Mouse (Mus musculus): ENCODE data around the gene Casp7.
"Not testable (repeated sequence)": the region's sequence is repeated elsewhere in the genome, so short reads cannot be mapped to it uniquely, and the experiment has no call there.

The Casp7 gene

DNA sequence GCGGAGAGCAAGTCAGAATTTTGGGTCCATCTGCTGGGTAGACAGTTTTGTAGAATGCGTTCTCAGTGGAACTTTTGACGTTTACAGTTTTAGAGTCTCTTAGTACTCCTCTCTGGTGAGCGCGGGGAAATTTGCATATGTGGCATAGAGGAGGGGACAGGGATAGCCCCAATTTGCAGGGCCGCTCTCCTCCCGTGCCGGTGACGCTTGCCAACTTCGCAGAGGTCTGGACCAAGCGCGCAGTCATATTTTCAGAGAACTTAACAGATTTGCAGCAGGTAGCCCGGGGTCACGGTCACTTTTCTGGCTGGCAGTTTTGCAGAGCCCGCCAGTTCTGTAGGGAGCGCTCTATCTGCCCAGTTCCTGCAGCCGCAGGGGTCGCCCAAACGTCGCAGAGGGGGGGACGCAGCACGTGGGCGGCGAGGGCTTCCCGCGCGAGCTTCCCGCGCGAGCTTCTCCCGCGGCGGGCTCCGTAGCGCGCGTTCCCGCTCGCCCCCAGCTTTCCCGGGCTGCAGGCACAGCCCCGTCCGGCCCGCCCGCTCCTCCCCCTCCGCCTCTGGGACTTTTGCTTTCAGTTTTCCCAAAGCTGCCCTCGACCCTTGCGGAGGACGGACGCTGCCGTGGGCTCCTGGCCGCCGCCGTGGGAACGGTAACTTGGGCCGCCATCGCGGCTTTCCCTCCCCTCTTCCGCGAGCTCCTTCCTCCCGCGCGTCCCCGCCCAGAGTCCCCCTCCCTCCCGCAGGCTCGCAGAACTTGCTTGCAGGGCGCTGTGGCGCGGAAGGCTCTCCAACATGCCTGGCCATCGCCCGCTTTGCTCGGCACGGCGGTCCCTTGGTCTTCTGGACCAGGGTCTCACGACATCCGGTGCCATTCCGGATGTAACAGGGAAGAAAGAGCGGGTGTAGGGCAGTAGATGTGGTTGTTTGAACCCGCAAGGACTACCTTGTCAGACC is at the start of gene Casp7:
TSS of gene Casp7 (plus strand) at position 461 of the 953 bp plus-strand sequence.
- peak; percentile 76 for DNase-seq (ENCODE audit: low spot score)

DNA sequence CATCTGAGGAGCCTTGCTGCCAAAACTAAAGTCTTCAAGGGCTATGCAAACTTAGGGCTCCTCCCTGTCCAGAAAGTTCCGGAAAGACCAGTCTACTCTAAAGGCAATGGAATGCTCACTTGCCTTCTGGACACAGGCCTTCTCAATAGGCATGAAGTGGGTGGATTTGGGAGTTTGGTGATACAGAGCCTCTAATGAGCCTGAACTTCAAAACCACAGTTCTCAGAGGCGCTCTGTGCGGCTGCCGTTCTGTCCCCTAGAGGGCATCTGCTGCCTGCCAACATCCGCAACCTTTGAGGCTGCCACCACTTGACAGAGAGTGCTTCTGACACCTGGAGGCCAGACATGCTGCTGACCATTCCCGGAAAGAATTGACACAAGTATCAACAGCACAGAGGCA is 47.6 kb upstream of the Casp7 start:
- peak; percentile 66 for DNase-seq (ENCODE audit: low spot score)

GRCm38 (mm10) chr19:56353689-56354088 is 43.2 kb upstream of the Casp7 start:
- no peak for DNase-seq (ENCODE audit: low spot score)

- DNase-seq (ENCODE audit: low spot score) = no peak
These were observed 41.7 kb upstream of the Casp7 start for GRCm38 (mm10) chr19:56355201-56355600.

- peak; percentile 78 for DNase-seq (ENCODE audit: low spot score)
These were observed 40.2 kb upstream of the Casp7 start for GRCm38 (mm10) chr19:56356480-56357373.

GRCm38 (mm10) chr19:56357374-56357708 is 39.6 kb upstream of the Casp7 start:
- DNase-seq (ENCODE audit: low spot score) = not testable (repeated sequence)

- DNase-seq (ENCODE audit: low spot score) = no peak
These were observed 38.0 kb upstream of the Casp7 start for GRCm38 (mm10) chr19:56358890-56359289.

- no peak for DNase-seq (ENCODE audit: low spot score)
These were observed 33.0 kb upstream of the Casp7 start for GRCm38 (mm10) chr19:56363721-56364460.

- DNase-seq (ENCODE audit: low spot score) = no peak
These were observed 32.4 kb upstream of the Casp7 start for GRCm38 (mm10) chr19:56364563-56364962.

DNA sequence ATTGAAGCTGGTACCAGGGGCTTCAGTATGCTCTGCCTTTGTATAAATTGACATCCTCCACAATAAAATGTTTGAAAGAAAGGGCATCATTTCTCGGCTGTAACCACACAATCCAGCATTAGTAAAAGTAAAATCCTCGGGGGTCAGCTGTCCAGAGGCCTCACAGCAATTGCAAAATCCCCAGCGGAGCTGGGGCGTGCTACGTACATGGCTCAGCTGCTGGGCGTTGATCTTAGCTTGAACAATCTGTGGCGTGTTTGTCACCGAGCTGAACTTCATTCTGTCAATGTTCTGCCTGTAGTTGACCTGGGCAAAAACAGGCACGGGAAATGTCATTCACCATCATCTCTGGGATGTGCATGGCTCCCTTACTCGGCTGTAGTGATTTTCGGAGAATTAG is 30.8 kb upstream of the Casp7 start:
- no peak for DNase-seq (ENCODE audit: low spot score)

GRCm38 (mm10) chr19:56366625-56367024 is 30.3 kb upstream of the Casp7 start:
- no peak for DNase-seq (ENCODE audit: low spot score)

DNA sequence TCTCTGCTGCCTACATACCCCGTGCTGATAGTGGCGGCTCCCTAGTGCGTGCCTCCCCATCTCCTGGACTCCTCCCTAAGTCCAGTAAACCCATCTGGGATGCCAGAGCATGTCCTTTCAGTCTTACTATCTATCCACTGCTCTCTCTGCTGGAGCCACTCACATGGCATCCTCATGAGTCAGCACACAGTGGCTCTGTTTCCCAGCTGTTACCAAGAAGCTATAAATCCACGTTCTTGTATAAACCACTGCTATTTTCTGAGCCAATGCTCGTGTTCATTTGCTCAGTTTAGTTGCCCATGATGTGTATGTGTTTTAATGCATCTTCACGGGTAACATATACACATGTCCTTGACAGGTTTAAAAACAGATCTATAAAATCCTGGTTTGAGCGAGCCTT is 29.2 kb upstream of the Casp7 start:
- DNase-seq (ENCODE audit: low spot score) = no peak

DNA sequence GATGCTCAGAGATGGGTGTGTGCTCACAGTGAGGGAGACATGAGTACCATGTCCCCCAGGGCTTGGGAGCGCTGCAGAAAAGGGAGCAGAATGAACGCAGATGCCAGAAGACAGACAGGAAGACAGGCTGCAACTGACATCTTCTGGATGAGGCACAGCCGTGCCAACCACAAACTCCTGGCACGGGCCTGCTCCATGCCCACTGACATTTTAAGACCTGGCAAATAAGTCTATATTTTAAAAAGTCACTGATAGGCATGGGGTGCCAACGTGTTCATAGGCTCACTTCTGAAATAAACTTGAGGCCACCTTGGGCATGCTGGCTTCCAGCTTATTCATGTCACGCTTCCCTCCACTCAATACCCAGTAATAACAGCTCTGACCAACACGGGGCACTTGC is 28.0 kb upstream of the Casp7 start:
- DNase-seq (ENCODE audit: low spot score) = no peak

- no peak for DNase-seq (ENCODE audit: low spot score)
These were observed 26.4 kb upstream of the Casp7 start for GRCm38 (mm10) chr19:56370389-56371150.

- no peak for DNase-seq (ENCODE audit: low spot score)
These were observed 24.7 kb upstream of the Casp7 start for GRCm38 (mm10) chr19:56372226-56372625.

DNA sequence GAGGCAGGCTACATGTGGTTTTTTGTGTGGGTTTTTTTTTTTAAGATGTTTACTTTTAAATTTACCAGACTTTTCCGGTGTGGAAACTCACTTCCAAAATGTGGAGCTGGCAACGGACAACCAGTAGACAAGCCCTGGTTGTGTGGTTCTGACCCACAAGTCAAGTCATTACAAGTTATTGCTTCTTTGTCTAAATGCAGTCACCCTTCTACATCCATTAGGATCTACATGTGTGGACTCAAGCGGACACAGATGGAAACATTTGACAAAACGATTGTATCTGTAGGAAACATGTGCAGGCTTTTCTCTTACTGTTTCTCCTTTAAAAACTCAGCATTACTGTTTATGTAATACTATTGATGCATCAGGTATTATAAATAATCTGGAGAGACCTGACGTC is 23.7 kb upstream of the Casp7 start:
- DNase-seq (ENCODE audit: low spot score) = no peak

DNA sequence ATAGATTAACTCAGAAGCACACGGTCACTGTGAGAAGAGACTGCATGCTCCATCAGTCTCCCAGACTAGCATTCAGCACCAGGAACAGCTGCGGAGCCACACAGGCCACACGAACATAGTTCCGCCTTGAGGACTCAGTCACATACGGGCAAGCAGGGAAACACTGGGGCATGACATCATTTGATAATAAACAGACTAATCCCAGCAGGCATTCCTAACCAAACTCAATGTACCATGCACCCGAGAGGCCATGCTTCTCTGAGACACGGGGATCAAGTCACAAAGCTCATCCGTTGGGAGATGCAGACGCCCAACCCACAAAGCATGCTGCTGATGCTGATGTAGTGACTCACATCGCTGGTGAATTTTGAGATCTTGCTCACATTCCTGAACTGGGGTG is 22.9 kb upstream of the Casp7 start:
- no peak for DNase-seq (ENCODE audit: low spot score)

DNA sequence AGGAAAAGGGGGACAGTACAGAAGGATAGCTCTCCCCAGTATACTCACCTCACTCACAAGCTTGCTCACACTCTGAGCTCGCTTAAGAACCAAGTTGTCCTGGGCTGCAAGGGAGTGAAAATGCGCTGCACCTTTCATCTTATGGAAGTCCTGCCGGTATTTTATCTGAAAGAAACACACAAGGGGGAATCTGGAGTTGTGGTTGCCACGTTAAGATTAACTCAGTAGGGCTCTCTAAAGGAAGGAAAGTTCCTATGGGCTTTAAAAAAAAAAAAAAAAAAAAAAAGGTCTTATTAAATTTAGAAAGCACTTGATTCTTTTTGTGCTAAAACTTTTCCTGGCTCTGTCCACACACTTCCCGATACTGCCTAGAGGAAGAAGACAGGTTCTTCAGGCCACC is 18.9 kb upstream of the Casp7 start:
- no peak for DNase-seq (ENCODE audit: low spot score)

DNA sequence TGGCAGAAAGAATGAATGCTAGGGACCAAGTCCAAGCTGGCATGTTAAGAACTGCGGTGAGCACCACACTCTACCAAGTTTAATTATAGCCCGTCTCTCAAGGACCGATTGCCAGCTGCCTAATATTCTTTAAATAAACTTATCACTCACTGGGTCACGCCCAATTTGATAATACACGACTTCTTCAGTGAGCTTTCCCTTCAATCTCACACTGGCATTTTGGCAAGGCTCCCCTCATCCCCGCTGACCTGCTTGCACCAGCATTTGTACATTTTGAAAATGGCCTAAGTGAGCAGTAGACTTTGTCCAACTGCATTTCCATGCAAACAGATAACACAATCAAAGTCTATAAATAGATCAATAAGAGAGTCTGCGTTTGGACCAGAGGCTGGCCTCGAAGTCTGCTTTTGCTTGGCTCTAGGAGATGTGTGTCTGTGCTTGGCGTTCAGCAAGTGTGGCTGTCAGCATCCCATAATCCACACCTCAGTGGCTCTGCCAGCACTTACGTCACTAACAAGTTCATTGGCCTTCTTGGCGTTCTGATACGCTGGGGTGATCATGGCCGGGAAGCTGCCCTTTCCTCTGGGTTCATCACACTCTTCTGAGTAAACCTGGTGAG is 18.3 kb upstream of the Casp7 start:
- no peak for DNase-seq (ENCODE audit: low spot score)

GRCm38 (mm10) chr19:56380341-56380740 is 16.6 kb upstream of the Casp7 start:
- no peak for DNase-seq (ENCODE audit: low spot score)

- DNase-seq (ENCODE audit: low spot score) = no peak
These were observed 15.5 kb upstream of the Casp7 start for GRCm38 (mm10) chr19:56381407-56381806.

Measured in embryo, embryonic 10 days (tissue).